Mouse (Mus musculus) kidney, adult 11 months (tissue): ENCODE results near the gene Reep3.
A peak's percentile ranks its signal among the peaks of the same experiment; 100 is the strongest.
"Not testable (repeated sequence)": the region's sequence is repeated elsewhere in the genome, so short reads cannot be mapped to it uniquely, and the experiment has no call there.

Experiments used
- DNase-seq: peaks from one replicate; pipeline ENCODE4 v3.0.0; 2022

Gene Reep3

GRCm38 (mm10) chr10:67096621-67097436 is at the start of gene Reep3:
Gene Reep3 (minus strand): TSS chr10:67096945.
- DNase-seq, result peak; percentile 80

- no peak for DNase-seq
Measured at GRCm38 (mm10) chr10:67145623-67146022, 48.9 kb upstream of the Reep3 start.

- no peak for DNase-seq
Measured at GRCm38 (mm10) chr10:67144269-67144668, 47.5 kb upstream of the Reep3 start.

- no peak for DNase-seq
Measured at GRCm38 (mm10) chr10:67143661-67144060, 46.9 kb upstream of the Reep3 start.

GRCm38 (mm10) chr10:67137437-67137836 is 40.7 kb upstream of the Reep3 start:
- DNase-seq, result no peak

GRCm38 (mm10) chr10:67134322-67134721 is 37.6 kb upstream of the Reep3 start:
- no peak for DNase-seq

GRCm38 (mm10) chr10:67131709-67132108 is 35.0 kb upstream of the Reep3 start:
- no peak for DNase-seq

GRCm38 (mm10) chr10:67129531-67129930 is 32.8 kb upstream of the Reep3 start:
- no peak for DNase-seq

- DNase-seq, result no peak
Measured at GRCm38 (mm10) chr10:67126859-67127758, 30.4 kb upstream of the Reep3 start.

GRCm38 (mm10) chr10:67126061-67126858 is 29.5 kb upstream of the Reep3 start:
- peak; percentile 40 for DNase-seq

- no peak for DNase-seq
Measured at GRCm38 (mm10) chr10:67124156-67124555, 27.4 kb upstream of the Reep3 start.

GRCm38 (mm10) chr10:67123756-67124155 is 27.0 kb upstream of the Reep3 start:
- DNase-seq, result no peak

- DNase-seq, result no peak
Measured at GRCm38 (mm10) chr10:67120640-67121039, 23.9 kb upstream of the Reep3 start.

- no peak for DNase-seq
Measured at GRCm38 (mm10) chr10:67120180-67120579, 23.4 kb upstream of the Reep3 start.

- DNase-seq, result no peak
Measured at GRCm38 (mm10) chr10:67119291-67119690, 22.5 kb upstream of the Reep3 start.

GRCm38 (mm10) chr10:67116251-67116650 is 19.5 kb upstream of the Reep3 start:
- DNase-seq, result peak; percentile 67

GRCm38 (mm10) chr10:67115666-67116091 is 18.9 kb upstream of the Reep3 start:
- DNase-seq, result no peak

- no peak for DNase-seq
Measured at GRCm38 (mm10) chr10:67115115-67115514, 18.4 kb upstream of the Reep3 start.

- DNase-seq, result no peak
Measured at GRCm38 (mm10) chr10:67113833-67114232, 17.1 kb upstream of the Reep3 start.

GRCm38 (mm10) chr10:67112967-67113366 is 16.2 kb upstream of the Reep3 start:
- not testable (repeated sequence) for DNase-seq

- no peak for DNase-seq
Measured at GRCm38 (mm10) chr10:67111799-67112177, 15.0 kb upstream of the Reep3 start.

GRCm38 (mm10) chr10:67111044-67111798 is 14.5 kb upstream of the Reep3 start:
- no peak for DNase-seq
